Mouse (Mus musculus) heart, adult 2 months (tissue): Measurements from ENCODE around the gene Hoxc4.

ENCODE experiments used
- CTCF ChIP-seq: fragments of 200-600 bp; IDR thresholded peaks from 2 replicates; pipeline ENCODE4 v1.8.1; 2022; ENCODE audit warnings: antibody characterized with exemption, mild to moderate bottlenecking, moderate library complexity
- EP300 ChIP-seq: fragments of 200-500 bp; IDR thresholded peaks from 2 replicates; pipeline ENCODE4 v1.6.1; 2011; ENCODE audit warnings: low read depth, low read length, control low read depth; ENCODE audit not compliant: insufficient read depth

- TF ChIP-seq CTCF (no peak), EP300 (no peak)
Measured at GRCm38 (mm10) chr15:102978615-102979515, 39.9 kb upstream of the Hoxc4 start.
